Mouse (Mus musculus) hindbrain, embryonic 16.5 days (tissue): ENCODE results near the gene Siah1a. TPM values are rescaled to one million over a fixed set of nuclear protein-coding genes. Genes with fewer than 3 reads are reported as not detected.

Source experiments
- ATAC-seq: fragments of 200-750 bp; cut with Nextera tagmentation; 2 replicates; pipeline ENCODE4 v1.8.0; 2017; ENCODE audit warnings: moderate TSS enrichment, moderate library complexity
- H3K27ac ChIP-seq: fragments of 300-500 bp; sonication (generic); 2 replicates; pipeline ENCODE4 v1.5.1; 2014; ENCODE audit warnings: low read depth, mild to moderate bottlenecking, control low read depth, low read length, moderate library complexity
- H3K27me3 ChIP-seq: fragments of 300-500 bp; sonication (generic); replicated peaks from 2 replicates; pipeline ENCODE4 v1.6.1; 2014; ENCODE audit warnings: low read length; ENCODE audit not compliant: control insufficient read depth, insufficient read depth
- H3K36me3 ChIP-seq: fragments of 300-500 bp; sonication (generic); 2 replicates; pipeline ENCODE4 v1.6.1; 2014; ENCODE audit warnings: mild to moderate bottlenecking, low read length, moderate library complexity, mixed read lengths; ENCODE audit not compliant: control insufficient read depth, insufficient read depth
- H3K4me1 ChIP-seq: fragments of 300-500 bp; sonication (generic); 2 replicates; pipeline ENCODE4 v1.6.1; 2014; ENCODE audit warnings: low read depth, low read length; ENCODE audit not compliant: control insufficient read depth, insufficient read depth
- H3K4me2 ChIP-seq: fragments of 300-500 bp; sonication (generic); 2 replicates; pipeline ENCODE4 v1.6.1; 2014; ENCODE audit warnings: mild to moderate bottlenecking, low read length, control low read depth, moderate library complexity
- H3K4me3 ChIP-seq: fragments of 300-500 bp; sonication (generic); 2 replicates; pipeline ENCODE4 v1.5.1; 2014; ENCODE audit warnings: mild to moderate bottlenecking, low read length, control low read depth, moderate library complexity
- H3K9ac ChIP-seq: fragments of 300-500 bp; sonication (generic); 2 replicates; pipeline ENCODE4 v1.6.1; 2014; ENCODE audit warnings: low read depth, mild to moderate bottlenecking, control low read depth, low read length, moderate library complexity
- H3K9me3 ChIP-seq: fragments of 300-500 bp; sonication (generic); 2 replicates; pipeline ENCODE4 v1.6.1; 2014; ENCODE audit warnings: mild to moderate bottlenecking, low read length, moderate library complexity; ENCODE audit not compliant: control insufficient read depth
- WGBS: fragments of 180-500 bp; shearing (Covaris S2); extraction: QIAGEN DNeasy Blood & Tissue Kit; methylation state at CpG from one replicate; pipeline ENCODE4 v1.1.7; 2014; 5-methylcytosine and 5-hydroxymethylcytosine counted together
- polyA plus RNA-seq: library from polyadenylated mRNA; unstranded; fragments of >200 nt; fragmentation: Nextera tagmentation; extraction: Ambion mirVana; gene quantifications from 2 replicates; pipeline ENCODE4 v1.2.1, GENCODE M21; 2015

Siah1a gene
- polyA plus RNA-seq, 1 experiment from 2014 or later: 52.4 TPM

DNA sequence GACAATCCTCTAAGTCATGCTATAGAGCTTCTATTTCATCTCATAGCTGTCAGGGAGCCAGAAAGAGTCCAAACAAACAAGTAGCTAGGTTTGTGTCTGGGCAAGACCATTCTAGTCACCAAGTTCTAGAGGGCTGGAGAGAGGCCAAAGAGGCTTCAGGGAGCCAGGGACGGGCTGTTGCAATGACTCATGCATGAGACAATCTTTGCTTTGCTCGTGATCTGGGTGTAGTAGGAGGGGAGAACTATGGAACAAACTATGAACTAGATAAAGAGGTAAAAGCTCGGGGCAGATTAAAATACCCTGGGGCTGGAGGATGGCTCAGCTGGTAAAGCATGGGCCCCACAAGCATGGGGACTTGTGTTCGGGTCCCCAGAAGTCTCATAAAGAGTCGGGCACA lies 22.8 kb upstream of the Siah1a start:
- no peaks in the 10 kb centered on the region for H3K4me1 ChIP-seq
- H3K9me3 ChIP-seq: no peaks in the 10 kb centered on the region
- no peak for ATAC-seq
- WGBS: 81% methylated on average over 5 of the region's 5 CpGs
- no peak overlapping the region for H3K4me3 ChIP-seq
- H3K4me2 ChIP-seq: no peak overlapping the region
- no peak overlapping the region for H3K9ac ChIP-seq
- no peaks in the 10 kb centered on the region for H3K36me3 ChIP-seq
- no peak overlapping the region for H3K27ac ChIP-seq
- H3K27me3 ChIP-seq: no peaks in the 10 kb centered on the region

DNA sequence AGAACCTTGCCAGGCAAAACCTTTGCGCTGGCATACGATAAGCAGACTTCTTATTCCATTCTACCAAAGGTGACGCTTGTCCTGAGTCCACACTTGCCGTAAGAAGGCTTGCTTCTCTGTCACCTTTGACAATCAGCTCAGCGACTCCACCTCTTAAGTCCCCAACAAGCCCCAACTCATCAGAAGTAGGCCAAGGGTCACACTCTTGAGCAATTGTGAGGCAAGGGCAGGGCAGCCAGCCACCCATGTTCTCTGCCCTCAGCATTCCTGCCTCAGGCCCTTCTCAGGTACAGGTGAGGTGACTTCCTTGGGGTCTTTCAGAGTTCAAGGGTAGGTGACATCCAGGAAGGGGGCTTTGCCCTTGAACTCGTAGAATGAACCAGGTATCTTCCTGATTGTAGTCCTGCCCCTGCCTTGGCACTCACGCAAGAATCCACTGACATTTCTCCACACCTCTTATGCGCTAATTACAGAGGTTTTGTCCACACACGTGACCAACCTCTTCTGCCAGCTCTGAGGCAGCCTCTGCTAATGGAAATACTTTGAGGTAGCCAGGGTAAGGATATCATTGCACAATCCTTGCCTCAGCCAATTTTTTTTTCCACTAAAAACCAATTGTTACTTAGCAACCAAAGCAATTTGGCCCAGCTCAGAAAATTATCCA lies 20.9 kb upstream of the Siah1a start:
- Histone ChIP-seq H3K27me3 (no peaks in the 10 kb centered on the region), H3K9me3 (no peaks in the 10 kb centered on the region), H3K36me3 (no peaks in the 10 kb centered on the region), H3K4me1 (no peaks in the 10 kb centered on the region), H3K4me3 (no peak overlapping the region), H3K27ac (no peak overlapping the region), H3K4me2 (no peak overlapping the region), H3K9ac (no peak overlapping the region)
- 0 out of 2 replicates have a peak, but pooled peaks have one; percentile 45 for ATAC-seq
- 83% methylated on average over 9 of the region's 9 CpGs for WGBS

DNA sequence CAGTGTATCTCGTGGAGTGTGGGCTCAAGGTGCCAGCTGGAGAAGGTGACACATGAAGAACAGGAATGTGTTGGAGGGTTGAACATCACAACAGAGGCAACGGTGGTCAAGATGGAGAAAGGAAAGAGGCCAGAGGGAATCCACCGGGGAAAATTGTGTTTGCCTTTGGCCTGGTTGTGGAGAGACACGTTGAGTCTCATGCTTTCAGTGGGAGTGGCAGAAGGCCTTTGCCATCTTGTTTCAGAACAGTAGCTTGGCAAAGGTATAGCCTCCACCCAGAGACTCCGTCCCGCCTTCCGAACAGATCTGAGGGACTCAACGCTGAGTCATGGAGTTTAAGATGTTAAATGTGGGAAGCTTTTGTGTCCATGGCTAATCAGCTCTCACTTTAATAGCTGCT lies 19.9 kb upstream of the Siah1a start:
- 90% methylated on average over 8 of the region's 8 CpGs for WGBS
- Histone ChIP-seq H3K36me3 (no peaks in the 10 kb centered on the region), H3K27me3 (no peaks in the 10 kb centered on the region), H3K4me3 (no peak overlapping the region), H3K27ac (no peak overlapping the region), H3K9ac (no peak overlapping the region), H3K9me3 (no peaks in the 10 kb centered on the region), H3K4me2 (no peak overlapping the region), H3K4me1 (no peaks in the 10 kb centered on the region)
- ATAC-seq: no peak

DNA sequence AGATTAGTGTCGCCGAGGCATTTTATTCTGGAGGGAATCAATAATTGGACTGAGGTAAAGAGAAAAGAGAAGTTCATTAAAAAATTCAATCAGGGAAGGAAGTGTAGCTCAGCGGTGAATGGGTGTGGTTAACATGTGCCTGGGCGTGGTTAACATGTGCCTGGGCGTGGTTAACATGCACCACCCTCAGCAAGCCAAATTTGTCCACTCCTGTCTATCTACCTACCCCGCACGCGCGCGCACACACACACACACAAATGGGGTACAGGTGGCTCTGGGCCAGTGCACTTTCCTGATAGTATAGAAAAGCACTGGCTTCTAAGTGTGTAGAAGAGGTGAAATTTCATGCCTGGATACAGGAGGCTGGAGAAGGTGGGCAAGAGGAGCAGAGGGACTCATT lies 19.4 kb upstream of the Siah1a start:
- Histone ChIP-seq H3K9ac (no peak overlapping the region), H3K9me3 (no peaks in the 10 kb centered on the region), H3K27ac (no peak overlapping the region), H3K36me3 (no peaks in the 10 kb centered on the region), H3K4me3 (no peak overlapping the region), H3K4me1 (no peaks in the 10 kb centered on the region), H3K27me3 (no peaks in the 10 kb centered on the region), H3K4me2 (no peak overlapping the region)
- ATAC-seq: no peak
- WGBS: 90% methylated on average over 10 of the region's 10 CpGs

DNA sequence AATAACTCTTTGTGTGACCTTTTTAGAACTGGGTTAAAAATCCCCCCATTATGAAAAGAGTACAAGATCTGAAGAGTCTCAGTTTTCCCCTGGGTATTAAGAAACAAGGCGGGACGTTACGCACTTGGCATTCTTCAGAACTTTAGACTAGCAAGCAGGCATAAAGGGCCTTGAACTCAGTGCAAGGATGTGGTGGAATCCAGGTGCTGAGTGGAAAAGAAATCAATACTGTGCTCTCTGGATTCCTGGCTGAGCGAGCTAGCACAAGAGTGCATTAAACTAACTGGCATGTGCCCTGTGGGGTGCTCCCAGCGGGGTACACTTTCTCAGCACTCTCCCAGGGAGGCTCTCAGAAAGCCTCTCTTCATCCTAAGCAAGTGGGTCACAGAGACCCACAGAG lies 17.1 kb upstream of the Siah1a start:
- WGBS: 57% methylated on average over 5 of the region's 5 CpGs
- no peaks in the 10 kb centered on the region for H3K27me3 ChIP-seq
- no peak overlapping the region for H3K4me2 ChIP-seq
- H3K9ac ChIP-seq: no peak overlapping the region
- no peaks in the 10 kb centered on the region for H3K36me3 ChIP-seq
- ATAC-seq: no peak
- no peak overlapping the region for H3K4me3 ChIP-seq
- no peaks in the 10 kb centered on the region for H3K4me1 ChIP-seq
- H3K9me3 ChIP-seq: no peaks in the 10 kb centered on the region
- no peak overlapping the region for H3K27ac ChIP-seq

DNA sequence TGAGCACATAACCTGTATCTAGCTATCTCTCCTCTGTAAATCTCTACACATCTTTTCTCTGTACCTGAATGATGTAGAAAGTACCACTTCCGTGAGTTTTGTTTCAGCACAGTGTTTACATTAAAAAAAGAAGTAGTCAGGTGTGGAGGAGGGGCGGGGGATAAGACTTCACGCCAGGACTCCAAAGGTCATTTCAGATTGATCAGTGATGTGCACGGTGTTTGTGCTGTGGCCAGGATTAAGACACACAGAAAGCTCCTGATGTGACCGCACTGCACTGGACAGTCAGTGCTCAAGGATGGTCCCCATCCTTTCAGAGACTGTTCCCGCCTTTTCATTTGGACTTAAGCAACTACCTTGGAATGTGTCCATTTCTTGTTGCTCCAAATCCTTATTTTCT lies 15.0 kb upstream of the Siah1a start:
- no peaks in the 10 kb centered on the region for H3K27me3 ChIP-seq
- 65% methylated on average over 6 of the region's 6 CpGs for WGBS
- H3K27ac ChIP-seq: no peak overlapping the region
- H3K36me3 ChIP-seq: no peaks in the 10 kb centered on the region
- no peak overlapping the region for H3K4me2 ChIP-seq
- no peaks in the 10 kb centered on the region for H3K9me3 ChIP-seq
- no peak overlapping the region for H3K4me3 ChIP-seq
- no peak for ATAC-seq
- peaks cover 5% of the 10 kb centered on the region for H3K4me1 ChIP-seq
- no peak overlapping the region for H3K9ac ChIP-seq

DNA sequence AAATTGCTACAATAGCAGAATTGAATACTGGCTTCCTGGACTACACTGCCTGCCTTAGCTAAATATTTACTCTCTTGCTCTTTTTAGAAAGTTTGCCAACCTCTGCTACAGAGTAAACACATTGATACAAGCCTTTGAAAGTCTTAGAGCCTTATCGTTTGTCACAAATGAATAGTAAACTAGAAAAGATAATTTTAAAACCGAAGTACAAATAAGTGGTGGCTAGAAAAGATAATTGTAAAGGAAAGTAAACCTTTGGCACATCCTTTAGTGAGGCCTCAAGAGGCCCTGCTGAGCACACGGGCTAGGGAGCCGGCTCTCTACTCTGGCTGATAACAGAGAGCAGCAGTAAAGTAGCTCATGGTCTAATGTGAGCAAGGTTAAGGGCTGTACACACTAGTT lies 13.4 kb upstream of the Siah1a start:
- Histone ChIP-seq H3K9ac (no peak overlapping the region), H3K4me1 (peaks cover 5% of the 10 kb centered on the region), H3K27ac (no peak overlapping the region), H3K36me3 (no peaks in the 10 kb centered on the region), H3K9me3 (no peaks in the 10 kb centered on the region), H3K4me2 (no peak overlapping the region), H3K27me3 (no peaks in the 10 kb centered on the region), H3K4me3 (no peak overlapping the region)
- ATAC-seq: no peak
- 53% methylated on average over 4 of the region's 4 CpGs for WGBS

DNA sequence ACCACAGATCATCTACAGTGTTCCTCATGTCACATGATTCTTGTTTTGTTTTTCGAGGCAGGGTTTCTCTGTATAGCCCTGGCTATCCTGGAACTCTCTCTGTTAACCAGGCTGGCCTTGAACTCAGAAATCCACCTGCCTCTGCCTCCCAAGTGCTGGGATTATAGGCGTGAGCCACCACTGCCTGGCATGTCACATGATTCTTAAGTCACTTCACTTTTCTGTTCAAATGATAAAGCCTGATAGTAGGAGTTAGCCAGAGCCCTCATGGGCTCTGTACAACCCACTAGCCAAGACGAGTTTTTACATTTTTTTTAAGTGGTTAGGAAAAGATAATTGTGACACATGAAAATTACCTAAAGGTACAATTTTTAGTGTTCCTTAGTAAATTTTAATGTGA lies 12.9 kb upstream of the Siah1a start:
- no peaks in the 10 kb centered on the region for H3K9me3 ChIP-seq
- H3K27me3 ChIP-seq: no peaks in the 10 kb centered on the region
- WGBS: 91% methylated on average over 3 of the region's 3 CpGs
- no peak for ATAC-seq
- no peak overlapping the region for H3K4me3 ChIP-seq
- no peak overlapping the region for H3K4me2 ChIP-seq
- no peak overlapping the region for H3K9ac ChIP-seq
- no peaks in the 10 kb centered on the region for H3K36me3 ChIP-seq
- peaks cover 5% of the 10 kb centered on the region for H3K4me1 ChIP-seq
- H3K27ac ChIP-seq: no peak overlapping the region

DNA sequence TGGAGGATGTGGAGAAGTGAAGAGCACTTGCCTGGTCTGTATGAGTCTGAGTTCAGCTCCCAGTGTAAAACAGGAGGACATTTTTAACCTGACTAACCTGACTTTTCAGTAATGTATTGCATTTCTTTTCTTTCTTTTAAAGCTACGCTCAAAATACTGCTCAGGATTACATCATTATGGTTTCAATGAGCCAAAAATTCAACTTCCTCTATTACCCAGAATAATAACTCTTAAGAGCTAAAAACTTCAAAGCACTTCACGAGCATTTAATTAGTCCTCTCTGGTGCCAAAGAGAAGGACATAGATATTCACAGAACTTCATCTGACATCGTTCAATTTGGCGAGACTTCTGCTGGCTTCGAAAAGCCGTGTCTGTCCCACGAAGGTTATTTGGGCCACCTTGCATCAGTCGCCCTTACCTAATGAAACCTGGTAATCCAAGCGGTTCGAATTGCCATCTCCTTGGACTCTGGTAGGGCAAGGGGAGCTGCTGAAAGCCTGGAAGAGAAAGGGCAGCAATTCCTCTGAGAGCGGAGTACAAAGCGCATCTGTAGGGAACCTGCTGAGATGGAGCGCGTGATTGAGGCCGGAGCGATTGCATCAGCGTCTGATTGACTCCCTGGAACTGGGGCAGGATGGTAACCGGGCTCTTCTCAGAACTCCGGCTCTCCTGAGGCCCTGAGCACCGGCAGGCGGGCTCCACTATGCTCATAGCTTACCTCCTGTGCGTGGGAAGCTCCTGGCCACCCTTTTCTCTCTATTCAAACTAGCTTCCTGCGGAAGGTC lies 11.4 kb upstream of the Siah1a start:
- Histone ChIP-seq H3K36me3 (no peaks in the 10 kb centered on the region), H3K27me3 (no peaks in the 10 kb centered on the region), H3K4me2 (peak overlapping the region; percentile 53), H3K4me1 (peaks cover 5% of the 10 kb centered on the region), H3K27ac (no peak overlapping the region), H3K4me3 (peak overlapping the region; percentile 21), H3K9ac (peak overlapping the region; percentile 30), H3K9me3 (no peaks in the 10 kb centered on the region)
- no peak for ATAC-seq
- WGBS: 16% methylated on average over 23 of the region's 23 CpGs
